Mouse (Mus musculus): Measurements from ENCODE around the gene Zfp941.

GRCm38 (mm10) chr7:140821305-140821652, 699 bp downstream of the Zfp941 start:
- TF ChIP-seq CTCF (IDR thresholded peaks at IDR 0.05; ENCODE audit: borderline replicate concordance, extremely low read depth, insufficient read depth, insufficient read length) (no peak), POLR2A (IDR thresholded peaks at IDR 0.05; ENCODE audit: borderline replicate concordance, extremely low read depth, insufficient read depth, insufficient read length, poor library complexity, severe bottlenecking) (no peak)

Measured in brain, embryonic 14.5 days (tissue).